Mouse (Mus musculus): ENCODE measurements around the gene Adamts6.

- TF ChIP-seq GATA1 (IDR thresholded peaks at IDR 0.05; ENCODE audit: borderline replicate concordance, low read length) (no peak), FLI1 (IDR thresholded peaks at IDR 0.05; ENCODE audit: low read length) (no peak)
Observed at GRCm38 (mm10) chr13:104397814-104398213, 110.2 kb downstream of the Adamts6 start.

Data from megakaryocyte, embryonic 14.5 days (primary cell).